8 mouse cellular contexts compared by ENCODE assay signal in genomic region chrX:95443390-95443789, GRCm38 (mm10). TPM values are rescaled to one million over a fixed set of nuclear protein-coding genes. Genes with fewer than 3 reads are reported as not detected.
DNase-seq lines count a peak whose midpoint lies in the region; ATAC-seq and TF ChIP-seq lines count a peak whose summit lies in the region.

No protein-coding gene starts in this region.

- H3K79me2 ChIP-seq in macrophage (ENCODE audit: inconsistent target) = no peaks in the 10 kb centered on the region; the same call in 1 of the 2 replicates

- H3K4me2 ChIP-seq in heart, embryonic 16.5 days (ENCODE audit: low read depth, low read length) = peak overlapping the region; percentile 69

- H3K27ac ChIP-seq in heart, embryonic 16.5 days (ENCODE audit: low read length) = peak overlapping the region; percentile 92
- no peak overlapping the region for H3K27ac ChIP-seq in macrophage

- no peak for DNase-seq in lung, adult 2 months
- no peak for DNase-seq in lung, postnatal 36 days
- DNase-seq in embryo, embryonic 10 days (ENCODE audit: low spot score) = peak; percentile 35
- DNase-seq in urinary bladder, postnatal 36 days (ENCODE audit: low spot score in 2 of 2) = no peak
- DNase-seq in thymus, postnatal 10 days (ENCODE audit: low spot score in 2 of 2) = no peak
- no peak for DNase-seq in layer of hippocampus, adult 11-12 months (ENCODE audit: low spot score)

- H3K27me3 ChIP-seq in heart, embryonic 16.5 days (ENCODE audit: control insufficient read depth, insufficient read depth, low read length) = no peaks in the 10 kb centered on the region

- H3K36me3 ChIP-seq in heart, embryonic 16.5 days (ENCODE audit: control insufficient read depth, insufficient read depth) = no peaks in the 10 kb centered on the region
- no peaks in the 10 kb centered on the region for H3K36me3 ChIP-seq in macrophage (ENCODE audit: inconsistent target)

- 42% methylated on average over 12 of the region's 12 CpGs for WGBS in lung, adult 2 months
- WGBS in heart, embryonic 16.5 days = 19% methylated on average over 12 of the region's 12 CpGs
- WGBS in macrophage (ENCODE audit: missing documents) = 74% methylated on average over 10 of the region's 12 CpGs

- ATAC-seq in heart, embryonic 16.5 days (replicated peaks; ENCODE audit: extremely low read depth, insufficient read depth, low FRiP score) = no peak

- H3K9me3 ChIP-seq in heart, embryonic 16.5 days (replicated peaks; ENCODE audit: control insufficient read depth, low read length) = no peaks in the 10 kb centered on the region

- H3K9ac ChIP-seq in heart, embryonic 16.5 days (ENCODE audit: low read length) = peak overlapping the region; percentile 74

- H3K4me3 ChIP-seq in lung, adult 2 months (replicated peaks; ENCODE audit: extremely low read depth, low read depth, low read length) = peak overlapping the region; percentile 92
- H3K4me3 ChIP-seq in heart, embryonic 16.5 days (ENCODE audit: low read length) = peak overlapping the region; percentile 67
- peak overlapping the region; percentile 65; the same call in 1 of the 2 replicates for H3K4me3 ChIP-seq in macrophage (ENCODE audit: inconsistent target)

- peaks cover 7% of the 10 kb centered on the region for H3K4me1 ChIP-seq in lung, adult 2 months (ENCODE audit: control insufficient read depth, insufficient read depth, low read length)
- peaks cover 12% of the 10 kb centered on the region for H3K4me1 ChIP-seq in heart, embryonic 16.5 days (ENCODE audit: control insufficient read depth, insufficient read depth, low read length)

- TF ChIP-seq POLR2A in lung, adult 2 months (IDR thresholded peaks at IDR 0.05; ENCODE audit: borderline replicate concordance, extremely low read depth, low read depth, low read length) = no peak

- no peak for TF ChIP-seq CTCF in lung, adult 2 months (IDR thresholded peaks at IDR 0.05; ENCODE audit: insufficient read depth, low read length)

RNA-seq across cellular contexts. Expression of gene Amer1, which starts 1.3 kb away (rescaled TPM):
- polyA plus RNA-seq in lung, adult 2 months (2012; rRNA removed) = 2.6 and 4.1 TPM in 2 replicates
- 5.8 and 5.9 TPM in 2 replicates for polyA plus RNA-seq in heart, embryonic 16.5 days (2015; fragmentation: Nextera tagmentation; extraction: Ambion mirVana)
- total RNA-seq in macrophage (2018; cell fraction: chromatin; rRNA removed) = 10 to 100 TPM in 7 of 26 experiments, 1 to 10 TPM in 19; 2.0 to 12.9 (median 7.5) TPM
- total RNA-seq in macrophage (2018; cell fraction: cytosol; rRNA removed) = 1 to 10 TPM; 1.8 to 3.9 (median 3.1) TPM
- 10 to 100 TPM in 3 of 26 experiments, 1 to 10 TPM in 23; 1.8 to 14.3 (median 6.9) TPM for total RNA-seq in macrophage (2018; cell fraction: nucleus; rRNA removed)
- 2.0 to 2.3 TPM (median 2.1 TPM) in 3 replicates for polyA plus RNA-seq in macrophage (2018)
